Mouse (Mus musculus) neural tube, embryonic 13.5 days (tissue): ENCODE measurements around the gene Sh3glb1. TPM values are rescaled to one million over a fixed set of nuclear protein-coding genes. Genes with fewer than 3 reads are reported as not detected.

ENCODE experiments used
- ATAC-seq: fragments of 200-750 bp; cut with Nextera tagmentation; 2 replicates; pipeline ENCODE4 v1.8.0; 2017; ENCODE audit warnings: low read depth, mild to moderate bottlenecking, moderate TSS enrichment, moderate library complexity
- H3K27ac ChIP-seq: fragments of 300-500 bp; sonication (generic); replicated peaks from 2 replicates; pipeline ENCODE4 v1.5.1; 2015; ENCODE audit warnings: moderate library complexity, mild to moderate bottlenecking, inconsistent platforms
- H3K27me3 ChIP-seq: fragments of 300-500 bp; sonication (generic); 2 replicates; pipeline ENCODE4 v1.6.1; 2015; ENCODE audit warnings: mild to moderate bottlenecking, inconsistent platforms
- H3K36me3 ChIP-seq: fragments of 300-500 bp; sonication (generic); 2 replicates; pipeline ENCODE4 v1.6.1; 2015; ENCODE audit warnings: mild to moderate bottlenecking, inconsistent platforms
- H3K4me1 ChIP-seq: fragments of 300-500 bp; sonication (generic); replicated peaks from 2 replicates; pipeline ENCODE4 v1.6.1; 2015; ENCODE audit warnings: inconsistent platforms
- H3K4me2 ChIP-seq: fragments of 300-500 bp; sonication (generic); 2 replicates; pipeline ENCODE4 v1.6.1; 2015; ENCODE audit warnings: inconsistent platforms, mild to moderate bottlenecking, moderate library complexity
- H3K4me3 ChIP-seq: fragments of 300-500 bp; sonication (generic); 2 replicates; pipeline ENCODE4 v1.5.1; 2015; ENCODE audit warnings: mild to moderate bottlenecking, inconsistent platforms
- H3K9ac ChIP-seq: fragments of 300-500 bp; sonication (generic); 2 replicates; pipeline ENCODE4 v1.6.1; 2015; ENCODE audit warnings: moderate library complexity, mild to moderate bottlenecking, inconsistent platforms
- H3K9me3 ChIP-seq: fragments of 300-500 bp; sonication (generic); 2 replicates; pipeline ENCODE4 v1.6.1; 2016; ENCODE audit warnings: inconsistent platforms
- WGBS: fragments of 180-500 bp; shearing (Covaris S2); methylation state at CpG from one replicate; pipeline ENCODE4 v1.1.7; 2015; 5-methylcytosine and 5-hydroxymethylcytosine counted together
- polyA plus RNA-seq: library from polyadenylated mRNA; unstranded; fragments of >200 nt; fragmentation: Nextera tagmentation; extraction: Ambion mirVana; gene quantifications from 2 replicates; pipeline ENCODE4 v1.2.1, GENCODE M21; 2015

Gene Sh3glb1
- polyA plus RNA-seq, 1 experiment from 2014 or later: 119 TPM

- Histone ChIP-seq H3K4me3 (no peak overlapping the region), H3K4me1 (peaks cover 12% of the 10 kb centered on the region), H3K9me3 (no peaks in the 10 kb centered on the region), H3K27me3 (no peaks in the 10 kb centered on the region), H3K9ac (0 out of 2 replicates have a peak overlapping the region, but pooled peaks have one; percentile 17), H3K27ac (no peak overlapping the region; the same call in 1 of the 2 replicates), H3K4me2 (peak overlapping the region; percentile 30), H3K36me3 (no peaks in the 10 kb centered on the region)
- ATAC-seq: peak; percentile 66; the same call in 1 of the 2 replicates
- 39% methylated on average over 22 of the region's 22 CpGs for WGBS
Observed at GRCm38 (mm10) chr3:144664363-144665299, 55.5 kb downstream of the Sh3glb1 start.

- Histone ChIP-seq H3K27ac (no peak overlapping the region), H3K9ac (no peak overlapping the region), H3K9me3 (no peaks in the 10 kb centered on the region), H3K27me3 (no peaks in the 10 kb centered on the region), H3K4me2 (no peak overlapping the region), H3K4me1 (peaks cover 12% of the 10 kb centered on the region), H3K36me3 (no peaks in the 10 kb centered on the region), H3K4me3 (no peak overlapping the region)
- no peak for ATAC-seq
- 93% methylated on average over 7 of the region's 7 CpGs for WGBS
Observed at GRCm38 (mm10) chr3:144663415-144664093, 56.6 kb downstream of the Sh3glb1 start.

- Histone ChIP-seq H3K9me3 (no peaks in the 10 kb centered on the region), H3K27ac (no peak overlapping the region), H3K9ac (no peak overlapping the region), H3K4me3 (no peak overlapping the region), H3K27me3 (no peaks in the 10 kb centered on the region), H3K36me3 (no peaks in the 10 kb centered on the region), H3K4me1 (peaks cover 12% of the 10 kb centered on the region), H3K4me2 (no peak overlapping the region)
- ATAC-seq: no peak
- 85% methylated on average over 8 of the region's 8 CpGs for WGBS
Observed at GRCm38 (mm10) chr3:144662215-144662852, 57.8 kb downstream of the Sh3glb1 start.

- Histone ChIP-seq H3K4me2 (no peak overlapping the region), H3K9me3 (no peaks in the 10 kb centered on the region), H3K27ac (no peak overlapping the region), H3K4me1 (peaks cover 12% of the 10 kb centered on the region), H3K27me3 (no peaks in the 10 kb centered on the region), H3K36me3 (no peaks in the 10 kb centered on the region), H3K9ac (no peak overlapping the region), H3K4me3 (no peak overlapping the region)
- no peak for ATAC-seq
- 92% methylated on average over 3 of the region's 3 CpGs for WGBS
Observed at GRCm38 (mm10) chr3:144661439-144661838, 58.7 kb downstream of the Sh3glb1 start.

- 41% methylated on average over 5 of the region's 5 CpGs for WGBS
- no peaks in the 10 kb centered on the region for H3K36me3 ChIP-seq
- H3K27me3 ChIP-seq: no peaks in the 10 kb centered on the region
- no peak overlapping the region for H3K4me3 ChIP-seq
- no peak for ATAC-seq
- H3K4me1 ChIP-seq: peaks cover 13% of the 10 kb centered on the region; the same call in 1 of the 2 replicates
- H3K27ac ChIP-seq: no peak overlapping the region
- no peak overlapping the region for H3K4me2 ChIP-seq
- H3K9me3 ChIP-seq: no peaks in the 10 kb centered on the region; the same call in 1 of the 2 replicates
- no peak overlapping the region for H3K9ac ChIP-seq
Observed at GRCm38 (mm10) chr3:144644202-144644601, 75.9 kb downstream of the Sh3glb1 start.

GRCm38 (mm10) chr3:144643301-144643871, 76.7 kb downstream of the Sh3glb1 start:
- peak overlapping the region; percentile 39; the same call in 1 of the 2 replicates for H3K27ac ChIP-seq
- H3K36me3 ChIP-seq: no peaks in the 10 kb centered on the region
- no peak overlapping the region for H3K4me3 ChIP-seq
- H3K27me3 ChIP-seq: no peaks in the 10 kb centered on the region
- H3K9me3 ChIP-seq: no peaks in the 10 kb centered on the region; the same call in 1 of the 2 replicates
- 2% methylated on average over 2 of the region's 2 CpGs for WGBS
- peaks cover 13% of the 10 kb centered on the region; the same call in 1 of the 2 replicates for H3K4me1 ChIP-seq
- no peak overlapping the region for H3K9ac ChIP-seq
- ATAC-seq: peak; percentile 86
- H3K4me2 ChIP-seq: no peak overlapping the region

GRCm38 (mm10) chr3:144642141-144642540, 78.0 kb downstream of the Sh3glb1 start:
- 93% methylated on average over 4 of the region's 4 CpGs for WGBS
- Histone ChIP-seq H3K36me3 (no peaks in the 10 kb centered on the region), H3K9me3 (no peaks in the 10 kb centered on the region; the same call in 1 of the 2 replicates), H3K4me3 (no peak overlapping the region), H3K27me3 (no peaks in the 10 kb centered on the region), H3K4me2 (no peak overlapping the region), H3K9ac (no peak overlapping the region), H3K27ac (no peak overlapping the region), H3K4me1 (peaks cover 13% of the 10 kb centered on the region; the same call in 1 of the 2 replicates)
- ATAC-seq: no peak

GRCm38 (mm10) chr3:144640033-144640432, 80.1 kb downstream of the Sh3glb1 start:
- Histone ChIP-seq H3K27ac (no peak overlapping the region), H3K4me2 (no peak overlapping the region), H3K9ac (no peak overlapping the region), H3K36me3 (no peaks in the 10 kb centered on the region), H3K27me3 (no peaks in the 10 kb centered on the region), H3K4me1 (peaks cover 13% of the 10 kb centered on the region; the same call in 1 of the 2 replicates), H3K9me3 (no peaks in the 10 kb centered on the region), H3K4me3 (no peak overlapping the region)
- ATAC-seq: no peak

- Histone ChIP-seq H3K4me1 (peaks cover 13% of the 10 kb centered on the region; the same call in 1 of the 2 replicates), H3K9ac (no peak overlapping the region), H3K27me3 (no peaks in the 10 kb centered on the region), H3K9me3 (no peaks in the 10 kb centered on the region), H3K4me3 (no peak overlapping the region), H3K4me2 (no peak overlapping the region), H3K36me3 (no peaks in the 10 kb centered on the region), H3K27ac (no peak overlapping the region)
- no peak for ATAC-seq
- WGBS: 80% methylated on average over 3 of the region's 3 CpGs
Observed at GRCm38 (mm10) chr3:144639387-144639786, 80.7 kb downstream of the Sh3glb1 start.

- Histone ChIP-seq H3K36me3 (no peaks in the 10 kb centered on the region), H3K9me3 (no peaks in the 10 kb centered on the region), H3K27ac (no peak overlapping the region), H3K9ac (no peak overlapping the region), H3K4me3 (no peak overlapping the region), H3K27me3 (no peaks in the 10 kb centered on the region), H3K4me1 (peaks cover 3% of the 10 kb centered on the region; the same call in 1 of the 2 replicates), H3K4me2 (no peak overlapping the region)
- WGBS: 86% methylated on average over 4 of the region's 4 CpGs
- ATAC-seq: no peak
Observed at GRCm38 (mm10) chr3:144638110-144638509, 82.0 kb downstream of the Sh3glb1 start.

GRCm38 (mm10) chr3:144635236-144635635, 84.9 kb downstream of the Sh3glb1 start:
- WGBS: 87% methylated on average over 5 of the region's 5 CpGs
- H3K27me3 ChIP-seq: no peaks in the 10 kb centered on the region
- ATAC-seq: no peak
- no peak overlapping the region for H3K4me2 ChIP-seq
- H3K4me3 ChIP-seq: no peak overlapping the region
- H3K27ac ChIP-seq: no peak overlapping the region
- H3K4me1 ChIP-seq: no peaks in the 10 kb centered on the region
- no peak overlapping the region for H3K9ac ChIP-seq
- H3K9me3 ChIP-seq: no peaks in the 10 kb centered on the region
- H3K36me3 ChIP-seq: no peaks in the 10 kb centered on the region
